Mouse (Mus musculus) heart, embryonic 10.5 days (tissue): Measurements from ENCODE around the gene Mrps35. TPM values are rescaled to one million over a fixed set of nuclear protein-coding genes. Genes with fewer than 3 reads are reported as not detected.

Experiments used
- DNase-seq: peaks from one replicate; pipeline ENCODE4 v3.0.0-alpha.2; 2017; ENCODE audit warnings: low spot score
- H3K27ac ChIP-seq: fragments of 300-500 bp; sonication (generic); 2 replicates; pipeline ENCODE4 v1.5.1; 2016; ENCODE audit warnings: mild to moderate bottlenecking
- H3K27me3 ChIP-seq: fragments of 300-500 bp; sonication (generic); 2 replicates; pipeline ENCODE4 v1.6.1; 2016; ENCODE audit warnings: mild to moderate bottlenecking; ENCODE audit not compliant: poor library complexity, insufficient read depth, severe bottlenecking
- H3K36me3 ChIP-seq: fragments of 300-500 bp; sonication (generic); 2 replicates; pipeline ENCODE4 v1.6.1; 2016; ENCODE audit warnings: mild to moderate bottlenecking, moderate library complexity
- H3K4me1 ChIP-seq: fragments of 300-500 bp; sonication (generic); 2 replicates; pipeline ENCODE4 v1.6.1; 2016; ENCODE audit warnings: mild to moderate bottlenecking
- H3K4me3 ChIP-seq: fragments of 300-500 bp; sonication (generic); 2 replicates; pipeline ENCODE4 v1.5.1; 2016; ENCODE audit warnings: mild to moderate bottlenecking, moderate library complexity
- H3K9me3 ChIP-seq: fragments of 300-500 bp; sonication (generic); 2 replicates; pipeline ENCODE4 v1.6.1; 2016; ENCODE audit warnings: mild to moderate bottlenecking, moderate library complexity
- WGBS: fragments of 180-500 bp; shearing (Covaris S2); methylation state at CpG from one replicate; pipeline ENCODE4 v1.1.7; 2016; 5-methylcytosine and 5-hydroxymethylcytosine counted together
- polyA plus RNA-seq: library from polyadenylated mRNA; unstranded; fragments of >200 nt; fragmentation: Nextera tagmentation; extraction: Ambion mirVana; gene quantifications from 2 replicates; pipeline ENCODE4 v1.2.1, GENCODE M21; 2016

Gene Mrps35
- polyA plus RNA-seq, 1 experiment from 2014 or later: 136 TPM

GRCm38 (mm10) chr6:147097346-147097929 is 54.9 kb downstream of the Mrps35 start:
- H3K27me3 ChIP-seq: no peaks in the 10 kb centered on the region
- H3K27ac ChIP-seq: 0 out of 2 replicates have a peak overlapping the region, but pooled peaks have one; percentile 32
- H3K4me1 ChIP-seq: peaks cover 42% of the 10 kb centered on the region
- H3K4me3 ChIP-seq: no peak overlapping the region
- WGBS: 47% methylated on average over 8 of the region's 8 CpGs
- peak; percentile 71 for DNase-seq
- H3K36me3 ChIP-seq: peaks cover 32% of the 10 kb centered on the region
- H3K9me3 ChIP-seq: no peaks in the 10 kb centered on the region

- Histone ChIP-seq H3K36me3 (peaks cover 45% of the 10 kb centered on the region), H3K27me3 (no peaks in the 10 kb centered on the region), H3K27ac (no peak overlapping the region), H3K9me3 (no peaks in the 10 kb centered on the region), H3K4me1 (peaks cover 31% of the 10 kb centered on the region), H3K4me3 (no peak overlapping the region)
- WGBS: 78% methylated on average over 19 of the region's 19 CpGs
- DNase-seq: peak; percentile 72
Measured at GRCm38 (mm10) chr6:147099458-147100277, 57.1 kb downstream of the Mrps35 start.

- H3K36me3 ChIP-seq: peaks cover 49% of the 10 kb centered on the region
- H3K4me3 ChIP-seq: no peak overlapping the region
- no peak for DNase-seq
- H3K27me3 ChIP-seq: no peaks in the 10 kb centered on the region
- peaks cover 29% of the 10 kb centered on the region for H3K4me1 ChIP-seq
- no peaks in the 10 kb centered on the region for H3K9me3 ChIP-seq
- WGBS: 85% methylated on average over 3 of the region's 3 CpGs
- H3K27ac ChIP-seq: no peak overlapping the region
Measured at GRCm38 (mm10) chr6:147102293-147102692, 59.7 kb downstream of the Mrps35 start.

- Histone ChIP-seq H3K4me3 (no peak overlapping the region), H3K36me3 (peaks cover 68% of the 10 kb centered on the region), H3K4me1 (peaks cover 24% of the 10 kb centered on the region; the same call in 1 of the 2 replicates), H3K9me3 (no peaks in the 10 kb centered on the region), H3K27me3 (no peaks in the 10 kb centered on the region), H3K27ac (no peak overlapping the region)
- 100% methylated on average over 1 of the region's 1 CpGs for WGBS
- no peak for DNase-seq
Measured at GRCm38 (mm10) chr6:147105529-147105928, 63.0 kb downstream of the Mrps35 start.

- no peak overlapping the region for H3K27ac ChIP-seq
- peaks cover 66% of the 10 kb centered on the region for H3K36me3 ChIP-seq
- WGBS: 80% methylated on average over 6 of the region's 6 CpGs
- H3K9me3 ChIP-seq: no peaks in the 10 kb centered on the region
- peaks cover 20% of the 10 kb centered on the region; the same call in 1 of the 2 replicates for H3K4me1 ChIP-seq
- H3K27me3 ChIP-seq: no peaks in the 10 kb centered on the region
- no peak overlapping the region for H3K4me3 ChIP-seq
- DNase-seq: no peak
Measured at GRCm38 (mm10) chr6:147106716-147107115, 64.2 kb downstream of the Mrps35 start.

- H3K9me3 ChIP-seq: no peaks in the 10 kb centered on the region
- WGBS: 67% methylated on average over 7 of the region's 7 CpGs
- no peaks in the 10 kb centered on the region for H3K27me3 ChIP-seq
- no peak for DNase-seq
- H3K4me3 ChIP-seq: no peak overlapping the region
- H3K36me3 ChIP-seq: peaks cover 45% of the 10 kb centered on the region
- peaks cover 19% of the 10 kb centered on the region; the same call in 1 of the 2 replicates for H3K4me1 ChIP-seq
- no peak overlapping the region for H3K27ac ChIP-seq
Measured at GRCm38 (mm10) chr6:147109283-147109682, 66.7 kb downstream of the Mrps35 start.

- Histone ChIP-seq H3K4me1 (peaks cover 11% of the 10 kb centered on the region; the same call in 1 of the 2 replicates), H3K36me3 (no peaks in the 10 kb centered on the region), H3K27ac (no peak overlapping the region), H3K9me3 (no peaks in the 10 kb centered on the region), H3K4me3 (no peak overlapping the region), H3K27me3 (no peaks in the 10 kb centered on the region)
- DNase-seq: no peak
- 8% methylated on average over 10 of the region's 10 CpGs for WGBS
Measured at GRCm38 (mm10) chr6:147116579-147116978, 74.0 kb downstream of the Mrps35 start.

- H3K27me3 ChIP-seq: no peaks in the 10 kb centered on the region
- no peak for DNase-seq
- 85% methylated on average over 7 of the region's 7 CpGs for WGBS
- H3K4me3 ChIP-seq: no peak overlapping the region
- H3K9me3 ChIP-seq: no peaks in the 10 kb centered on the region
- H3K27ac ChIP-seq: no peak overlapping the region
- H3K36me3 ChIP-seq: no peaks in the 10 kb centered on the region
- H3K4me1 ChIP-seq: peaks cover 13% of the 10 kb centered on the region; the same call in 1 of the 2 replicates
Measured at GRCm38 (mm10) chr6:147117764-147118163, 75.2 kb downstream of the Mrps35 start.

- H3K9me3 ChIP-seq: no peaks in the 10 kb centered on the region
- no peak overlapping the region for H3K4me3 ChIP-seq
- DNase-seq: no peak
- no peaks in the 10 kb centered on the region for H3K36me3 ChIP-seq
- H3K4me1 ChIP-seq: peaks cover 13% of the 10 kb centered on the region; the same call in 1 of the 2 replicates
- 78% methylated on average over 3 of the region's 3 CpGs for WGBS
- H3K27me3 ChIP-seq: no peaks in the 10 kb centered on the region
- no peak overlapping the region for H3K27ac ChIP-seq
Measured at GRCm38 (mm10) chr6:147118190-147118589, 75.6 kb downstream of the Mrps35 start.

GRCm38 (mm10) chr6:147121320-147121719 is 78.8 kb downstream of the Mrps35 start:
- H3K27ac ChIP-seq: no peak overlapping the region
- H3K9me3 ChIP-seq: no peaks in the 10 kb centered on the region
- H3K4me3 ChIP-seq: no peak overlapping the region
- peaks cover 13% of the 10 kb centered on the region; the same call in 1 of the 2 replicates for H3K4me1 ChIP-seq
- no peaks in the 10 kb centered on the region for H3K36me3 ChIP-seq
- H3K27me3 ChIP-seq: no peaks in the 10 kb centered on the region
- no peak for DNase-seq
- 30% methylated on average over 6 of the region's 6 CpGs for WGBS

Other genes starting within 250 kb of the Mrps35 start
- gene Arntl2, start 246.7 kb upstream of the Mrps35 start, polyA plus RNA-seq: 2.7 and 3.6 TPM in 2 replicates
- gene Smco2, start 192.7 kb upstream of the Mrps35 start, polyA plus RNA-seq: not detected in 2 replicates
- 67.3 and 88.3 TPM in 2 replicates for gene Ppfibp1, start 154.3 kb upstream of the Mrps35 start, polyA plus RNA-seq
- gene 1700034J05Rik, start 88.3 kb upstream of the Mrps35 start, polyA plus RNA-seq: 0.22 and 0.33 TPM in 2 replicates
- 1.4 TPM in 2 replicates for gene Rep15, start 10.2 kb upstream of the Mrps35 start, polyA plus RNA-seq
- 0.59 TPM in 1 of 2 replicates, not detected in the other for gene Mansc4, start 44.3 kb downstream of the Mrps35 start, polyA plus RNA-seq
- 5.2 and 5.7 TPM in 2 replicates for gene Klhl42, start 48.6 kb downstream of the Mrps35 start, polyA plus RNA-seq
- 0.73 and 1.2 TPM in 2 replicates for gene Pthlh, start 221.4 kb downstream of the Mrps35 start, polyA plus RNA-seq